Comparison of ENCODE assay signal across 5 mouse cellular contexts in genomic region chr13:96317161-96317560, GRCm38 (mm10).
A peak's percentile ranks its signal among the peaks of the same experiment; 100 is the strongest.
DNase-seq lines count a peak whose midpoint lies in the region; ATAC-seq lines count a peak whose summit lies in the region.
"Not testable (repeated sequence)": the region's sequence is repeated elsewhere in the genome, so short reads cannot be mapped to it uniquely, and the experiment has no call there.

No protein-coding gene starts in this region.

- H3K9me3 ChIP-seq in midbrain, embryonic 11.5 days (ENCODE audit: control insufficient read depth, low read length): not testable (repeated sequence)

- H3K4me3 ChIP-seq in midbrain, embryonic 11.5 days (ENCODE audit: low read depth, low read length): not testable (repeated sequence)

- H3K36me3 ChIP-seq in midbrain, embryonic 11.5 days (ENCODE audit: control insufficient read depth, insufficient read depth, low read length): not testable (repeated sequence)

- not testable (repeated sequence) for H3K4me1 ChIP-seq in midbrain, embryonic 11.5 days (ENCODE audit: control insufficient read depth, insufficient read depth, low read length)

- WGBS in midbrain, embryonic 11.5 days: 93% methylated on average over 1 of the region's 1 CpGs

- ATAC-seq in midbrain, embryonic 11.5 days (ENCODE audit: low FRiP score): not testable (repeated sequence)

- H3K27me3 ChIP-seq in midbrain, embryonic 11.5 days (ENCODE audit: control insufficient read depth, insufficient read depth, low read length): not testable (repeated sequence)

- DNase-seq in Muller cell, postnatal 12 days (ENCODE audit: inconsistent ontology term): peak; percentile 79
- peak; percentile 4 for DNase-seq in adipocyte (ENCODE audit: low spot score)
- DNase-seq in induced T-regulatory cell, adult 2 months (ENCODE audit: low read depth): peak; percentile 4
- peak; percentile 90 for DNase-seq in midbrain, embryonic 11.5 days (ENCODE audit: low spot score, missing footprints)
- DNase-seq in retina, postnatal 1 day: peak; percentile 16

- not testable (repeated sequence) for H3K9ac ChIP-seq in midbrain, embryonic 11.5 days (ENCODE audit: low read length)

- H3K27ac ChIP-seq in midbrain, embryonic 11.5 days (ENCODE audit: low read depth, low read length): not testable (repeated sequence)

- not testable (repeated sequence) for H3K4me2 ChIP-seq in midbrain, embryonic 11.5 days

Comparison
In these comparisons a context has a peak if more than half of its experiments do, and no peak if none do; other contexts are left out.
1. DNase-seq: peak in every context shown above with its lines; median percentile 90 in midbrain, embryonic 11.5 days; 79 in Muller cell, postnatal 12 days; 16 in retina, postnatal 1 day; 4 in adipocyte; 4 in induced T-regulatory cell, adult 2 months.